Mouse (Mus musculus): ENCODE measurements around the gene Glis1. TPM values are rescaled to one million over a fixed set of nuclear protein-coding genes. Genes with fewer than 3 reads are reported as not detected.
"Not testable (repeated sequence)": the region's sequence is repeated elsewhere in the genome, so short reads cannot be mapped to it uniquely, and the experiment has no call there.

Glis1 gene
- polyA plus RNA-seq, 1 experiment from 2014 or later = 6.8 TPM

- WGBS = 12% methylated on average over 10 of the region's 10 CpGs
- no peaks in the 10 kb centered on the region for H3K9me3 ChIP-seq (ENCODE audit: control insufficient read depth, low read length)
- peaks cover 20% of the 10 kb centered on the region for H3K4me1 ChIP-seq (ENCODE audit: control insufficient read depth, insufficient read depth, low read length)
- no peaks in the 10 kb centered on the region for H3K27me3 ChIP-seq (ENCODE audit: control insufficient read depth, insufficient read depth, low read length)
- H3K27ac ChIP-seq (replicated peaks; ENCODE audit: low read depth, low read length) = no peak overlapping the region
- DNase-seq (ENCODE audit: low spot score) (peak; percentile 67), ATAC-seq (ENCODE audit: insufficient number of reproducible peaks, low FRiP score, low TSS enrichment, low read depth) (peak; percentile 60; the same call in 1 of the 2 replicates)
- no peak overlapping the region for H3K9ac ChIP-seq (ENCODE audit: low read length)
- H3K4me2 ChIP-seq (ENCODE audit: low read depth, severe bottlenecking) = peak overlapping the region; percentile 14; the same call in 1 of the 2 replicates
- no peak overlapping the region for H3K4me3 ChIP-seq (ENCODE audit: low read depth, low read length)
- H3K36me3 ChIP-seq (ENCODE audit: control insufficient read depth, insufficient read depth, low read length) = no peaks in the 10 kb centered on the region
Measured at GRCm38 (mm10) chr4:107597898-107598580, 163.6 kb downstream of the Glis1 start.

- H3K36me3 ChIP-seq (ENCODE audit: control insufficient read depth, insufficient read depth, low read length); H3K4me3 ChIP-seq (ENCODE audit: low read depth, low read length); ATAC-seq (ENCODE audit: insufficient number of reproducible peaks, low FRiP score, low TSS enrichment, low read depth); H3K9ac ChIP-seq (ENCODE audit: low read length); DNase-seq (ENCODE audit: low spot score); H3K9me3 ChIP-seq (ENCODE audit: control insufficient read depth, low read length); H3K4me2 ChIP-seq (ENCODE audit: low read depth, severe bottlenecking); H3K27ac ChIP-seq (replicated peaks; ENCODE audit: low read depth, low read length); H3K27me3 ChIP-seq (ENCODE audit: control insufficient read depth, insufficient read depth, low read length): not testable (repeated sequence)
- H3K4me1 ChIP-seq (ENCODE audit: control insufficient read depth, insufficient read depth, low read length) = peaks cover 25% of the 10 kb centered on the region
- WGBS = 89% methylated on average over 5 of the region's 5 CpGs
Measured at GRCm38 (mm10) chr4:107598581-107598958, 164.2 kb downstream of the Glis1 start.

- Histone ChIP-seq H3K36me3 (ENCODE audit: control insufficient read depth, insufficient read depth, low read length) (no peaks in the 10 kb centered on the region), H3K4me2 (ENCODE audit: low read depth, severe bottlenecking) (no peak overlapping the region), H3K9me3 (ENCODE audit: control insufficient read depth, low read length) (no peaks in the 10 kb centered on the region), H3K4me3 (ENCODE audit: low read depth, low read length) (no peak overlapping the region), H3K27me3 (ENCODE audit: control insufficient read depth, insufficient read depth, low read length) (no peaks in the 10 kb centered on the region), H3K9ac (ENCODE audit: low read length) (no peak overlapping the region), H3K4me1 (ENCODE audit: control insufficient read depth, insufficient read depth, low read length) (peaks cover 30% of the 10 kb centered on the region), H3K27ac (replicated peaks; ENCODE audit: low read depth, low read length) (no peak overlapping the region)
- ATAC-seq (ENCODE audit: insufficient number of reproducible peaks, low FRiP score, low TSS enrichment, low read depth) (no peak), DNase-seq (ENCODE audit: low spot score) (no peak)
- 76% methylated on average over 7 of the region's 7 CpGs for WGBS
Measured at GRCm38 (mm10) chr4:107602284-107602683, 167.9 kb downstream of the Glis1 start.

DNA sequence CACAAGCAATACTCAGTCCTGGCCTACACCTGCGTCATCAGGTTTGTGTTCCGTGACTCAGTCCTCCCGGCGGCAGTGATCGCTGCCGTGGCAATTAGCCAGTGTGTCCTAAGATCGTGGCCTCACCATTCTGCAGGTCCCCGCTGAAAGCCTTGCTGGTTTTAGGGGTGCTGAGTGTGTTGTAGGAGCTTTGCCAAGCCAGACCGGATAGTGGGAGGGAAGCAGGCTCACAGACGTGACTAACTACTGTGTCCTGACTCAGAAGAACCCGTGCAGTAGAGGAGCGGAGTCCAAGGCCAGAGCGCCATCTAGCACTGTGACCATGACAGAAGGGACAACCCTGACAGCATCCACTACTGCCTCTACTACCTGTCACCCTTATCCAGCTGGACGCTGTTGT is 168.4 kb downstream of the Glis1 start:
- Histone ChIP-seq H3K9ac (ENCODE audit: low read length) (no peak overlapping the region), H3K4me3 (ENCODE audit: low read depth, low read length) (no peak overlapping the region), H3K9me3 (ENCODE audit: control insufficient read depth, low read length) (no peaks in the 10 kb centered on the region), H3K4me1 (ENCODE audit: control insufficient read depth, insufficient read depth, low read length) (peaks cover 25% of the 10 kb centered on the region), H3K4me2 (ENCODE audit: low read depth, severe bottlenecking) (no peak overlapping the region), H3K27me3 (ENCODE audit: control insufficient read depth, insufficient read depth, low read length) (no peaks in the 10 kb centered on the region), H3K36me3 (ENCODE audit: control insufficient read depth, insufficient read depth, low read length) (no peaks in the 10 kb centered on the region), H3K27ac (replicated peaks; ENCODE audit: low read depth, low read length) (no peak overlapping the region)
- DNase-seq (ENCODE audit: low spot score) (no peak), ATAC-seq (ENCODE audit: insufficient number of reproducible peaks, low FRiP score, low TSS enrichment, low read depth) (no peak)
- WGBS = 79% methylated on average over 14 of the region's 14 CpGs

DNA sequence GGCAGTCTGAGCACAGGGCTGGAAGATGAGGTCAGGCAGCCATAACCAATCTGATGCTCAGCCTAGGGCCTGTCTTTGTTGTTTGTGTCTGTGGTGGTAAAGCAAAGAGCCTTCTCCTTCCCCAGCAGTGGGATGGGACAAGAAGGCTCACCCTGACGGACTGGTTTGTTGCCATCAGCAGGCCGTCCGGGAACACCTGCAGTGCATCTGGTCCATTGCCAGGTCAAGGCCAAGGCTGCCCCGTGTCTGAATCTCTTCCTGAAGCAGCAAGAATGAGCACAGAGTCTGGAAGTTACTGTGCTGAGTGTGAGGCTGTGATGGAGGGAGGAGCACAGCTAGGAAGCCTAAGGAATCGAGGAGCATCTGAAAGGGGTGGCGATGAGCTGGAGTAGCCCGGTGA is 168.8 kb downstream of the Glis1 start:
- Histone ChIP-seq H3K9ac (ENCODE audit: low read length) (no peak overlapping the region), H3K36me3 (ENCODE audit: control insufficient read depth, insufficient read depth, low read length) (no peaks in the 10 kb centered on the region), H3K4me2 (ENCODE audit: low read depth, severe bottlenecking) (no peak overlapping the region), H3K4me1 (ENCODE audit: control insufficient read depth, insufficient read depth, low read length) (peaks cover 21% of the 10 kb centered on the region), H3K4me3 (ENCODE audit: low read depth, low read length) (no peak overlapping the region), H3K27me3 (ENCODE audit: control insufficient read depth, insufficient read depth, low read length) (no peaks in the 10 kb centered on the region), H3K9me3 (ENCODE audit: control insufficient read depth, low read length) (no peaks in the 10 kb centered on the region), H3K27ac (replicated peaks; ENCODE audit: low read depth, low read length) (no peak overlapping the region)
- DNase-seq (ENCODE audit: low spot score) (no peak), ATAC-seq (ENCODE audit: insufficient number of reproducible peaks, low FRiP score, low TSS enrichment, low read depth) (no peak)
- WGBS = 73% methylated on average over 7 of the region's 7 CpGs

DNA sequence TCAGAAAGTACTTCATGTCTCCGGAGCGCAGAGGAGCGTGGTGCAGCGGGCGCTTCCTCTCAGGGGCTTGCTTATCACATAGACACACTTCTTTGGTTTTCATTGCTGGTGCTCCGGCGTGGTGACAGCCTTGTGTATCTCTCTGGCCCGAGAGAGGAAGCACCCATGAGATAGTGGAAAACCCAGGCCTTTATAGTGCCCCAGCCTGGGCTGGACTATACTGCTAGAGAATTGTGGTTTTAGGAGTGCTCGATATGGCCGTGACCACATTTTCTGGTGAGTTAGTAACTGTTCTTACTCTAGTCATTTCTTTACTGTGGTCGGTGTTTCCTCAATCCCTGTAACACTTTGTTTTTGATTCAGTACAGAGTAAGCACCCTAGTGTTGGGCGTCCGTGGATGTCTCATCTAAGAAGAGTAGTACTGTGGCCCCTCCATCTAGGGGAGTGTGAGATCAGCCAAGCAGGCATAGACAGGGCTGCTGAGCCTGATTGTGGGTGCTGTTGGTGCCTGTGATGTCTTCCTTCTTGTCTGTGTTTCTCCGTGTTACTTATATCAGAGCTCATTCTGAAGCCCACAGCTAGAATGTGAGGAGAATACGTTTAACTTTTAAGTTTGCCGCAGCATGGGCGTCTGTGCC is 171.7 kb downstream of the Glis1 start:
- DNase-seq (ENCODE audit: low spot score) (no peak), ATAC-seq (ENCODE audit: insufficient number of reproducible peaks, low FRiP score, low TSS enrichment, low read depth) (no peak)
- H3K4me2 ChIP-seq (ENCODE audit: low read depth, severe bottlenecking) = no peak overlapping the region
- H3K27me3 ChIP-seq (ENCODE audit: control insufficient read depth, insufficient read depth, low read length) = no peaks in the 10 kb centered on the region
- no peaks in the 10 kb centered on the region for H3K36me3 ChIP-seq (ENCODE audit: control insufficient read depth, insufficient read depth, low read length)
- H3K27ac ChIP-seq (replicated peaks; ENCODE audit: low read depth, low read length) = no peak overlapping the region
- H3K4me1 ChIP-seq (ENCODE audit: control insufficient read depth, insufficient read depth, low read length) = peaks cover 34% of the 10 kb centered on the region
- 66% methylated on average over 17 of the region's 17 CpGs for WGBS
- no peak overlapping the region for H3K9ac ChIP-seq (ENCODE audit: low read length)
- H3K9me3 ChIP-seq (ENCODE audit: control insufficient read depth, low read length) = no peaks in the 10 kb centered on the region
- no peak overlapping the region for H3K4me3 ChIP-seq (ENCODE audit: low read depth, low read length)

DNA sequence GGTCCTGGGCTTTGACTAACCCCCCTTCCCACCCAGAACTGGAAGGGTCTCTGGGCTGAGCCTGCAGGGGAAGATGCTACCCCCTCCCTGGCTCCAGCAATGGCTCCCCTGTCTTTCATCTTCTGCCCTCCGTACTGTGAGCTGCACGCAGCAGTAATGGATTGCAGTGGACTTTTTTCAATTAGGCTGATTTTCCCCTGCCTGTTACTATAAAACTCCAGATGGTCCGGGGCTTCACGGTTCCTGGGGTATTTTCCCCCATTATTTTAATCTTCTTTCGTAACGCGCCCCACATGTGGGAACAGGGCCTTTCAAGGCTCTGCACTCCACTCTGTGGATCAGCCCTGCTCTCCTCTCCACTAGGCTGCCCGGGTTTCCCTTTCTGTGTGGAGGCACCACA is 175.4 kb downstream of the Glis1 start:
- H3K9ac ChIP-seq (ENCODE audit: low read length) = no peak overlapping the region
- peaks cover 28% of the 10 kb centered on the region for H3K4me1 ChIP-seq (ENCODE audit: control insufficient read depth, insufficient read depth, low read length)
- no peaks in the 10 kb centered on the region for H3K27me3 ChIP-seq (ENCODE audit: control insufficient read depth, insufficient read depth, low read length)
- ATAC-seq (ENCODE audit: insufficient number of reproducible peaks, low FRiP score, low TSS enrichment, low read depth) = peak; percentile 72
- H3K4me2 ChIP-seq (ENCODE audit: low read depth, severe bottlenecking) = no peak overlapping the region
- no peak overlapping the region for H3K4me3 ChIP-seq (ENCODE audit: low read depth, low read length)
- peak; percentile 67 for DNase-seq (ENCODE audit: low spot score)
- no peaks in the 10 kb centered on the region for H3K36me3 ChIP-seq (ENCODE audit: control insufficient read depth, insufficient read depth, low read length)
- H3K9me3 ChIP-seq (ENCODE audit: control insufficient read depth, low read length) = no peaks in the 10 kb centered on the region
- 13% methylated on average over 8 of the region's 8 CpGs for WGBS
- H3K27ac ChIP-seq (replicated peaks; ENCODE audit: low read depth, low read length) = no peak overlapping the region; the same call in 1 of the 2 replicates

GRCm38 (mm10) chr4:107611888-107612650 is 177.7 kb downstream of the Glis1 start:
- H3K27ac ChIP-seq (replicated peaks; ENCODE audit: low read depth, low read length) = no peak overlapping the region
- ATAC-seq (ENCODE audit: insufficient number of reproducible peaks, low FRiP score, low TSS enrichment, low read depth) = no peak
- H3K4me1 ChIP-seq (ENCODE audit: control insufficient read depth, insufficient read depth, low read length) = peaks cover 15% of the 10 kb centered on the region
- no peak overlapping the region for H3K4me2 ChIP-seq (ENCODE audit: low read depth, severe bottlenecking)
- H3K9me3 ChIP-seq (ENCODE audit: control insufficient read depth, low read length) = no peaks in the 10 kb centered on the region
- DNase-seq (ENCODE audit: low spot score) = no peak
- H3K9ac ChIP-seq (ENCODE audit: low read length) = no peak overlapping the region
- H3K36me3 ChIP-seq (ENCODE audit: control insufficient read depth, insufficient read depth, low read length) = no peaks in the 10 kb centered on the region
- H3K4me3 ChIP-seq (ENCODE audit: low read depth, low read length) = no peak overlapping the region
- WGBS = 71% methylated on average over 9 of the region's 9 CpGs
- no peaks in the 10 kb centered on the region for H3K27me3 ChIP-seq (ENCODE audit: control insufficient read depth, insufficient read depth, low read length)

Measured in limb, embryonic 11.5 days (tissue).